Mouse (Mus musculus) megakaryocyte-erythroid progenitor cell, adult 5 weeks (primary cell): ENCODE measurements around the gene Ifi209. TPM values are rescaled to one million over a fixed set of nuclear protein-coding genes. Genes with fewer than 3 reads are reported as not detected.

Source experiments
- polyA plus RNA-seq: library from polyadenylated mRNA; stranded (reverse); fragments of >175 nt; gene quantifications from 2 replicates; pipeline ENCODE4 v1.2.3, GENCODE M21; 2012

Ifi209 gene
- polyA plus RNA-seq, result 1.7 and 5.1 TPM in 2 replicates

DNA sequence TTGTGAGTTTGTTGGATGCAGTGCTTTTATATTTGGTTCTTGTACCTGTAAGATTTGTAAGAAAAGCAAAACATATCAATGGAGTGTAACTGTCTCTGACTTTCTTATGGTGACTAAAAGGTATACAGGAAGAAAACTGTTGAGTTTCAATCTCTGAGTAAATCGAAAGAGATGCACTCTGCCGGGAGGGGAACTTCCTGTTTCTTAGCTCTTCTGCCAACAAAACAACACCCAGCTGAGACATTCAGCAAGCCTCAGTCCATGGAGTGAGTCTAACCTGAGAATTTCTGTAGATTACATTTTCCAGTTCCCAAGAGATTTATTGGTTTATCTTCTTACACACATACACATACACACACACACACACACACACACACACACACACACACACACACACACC lies at the start of gene Ifi209:
Gene Ifi209 (plus strand): TSS at position 296 of the 400 bp plus-strand sequence.

GRCm38 (mm10) chr1:173598838-173599494 lies 31.8 kb upstream of the Ifi209 start, which contains the start of gene Ifi213:
Gene Ifi213 (minus strand): TSS chr1:173599274.

DNA sequence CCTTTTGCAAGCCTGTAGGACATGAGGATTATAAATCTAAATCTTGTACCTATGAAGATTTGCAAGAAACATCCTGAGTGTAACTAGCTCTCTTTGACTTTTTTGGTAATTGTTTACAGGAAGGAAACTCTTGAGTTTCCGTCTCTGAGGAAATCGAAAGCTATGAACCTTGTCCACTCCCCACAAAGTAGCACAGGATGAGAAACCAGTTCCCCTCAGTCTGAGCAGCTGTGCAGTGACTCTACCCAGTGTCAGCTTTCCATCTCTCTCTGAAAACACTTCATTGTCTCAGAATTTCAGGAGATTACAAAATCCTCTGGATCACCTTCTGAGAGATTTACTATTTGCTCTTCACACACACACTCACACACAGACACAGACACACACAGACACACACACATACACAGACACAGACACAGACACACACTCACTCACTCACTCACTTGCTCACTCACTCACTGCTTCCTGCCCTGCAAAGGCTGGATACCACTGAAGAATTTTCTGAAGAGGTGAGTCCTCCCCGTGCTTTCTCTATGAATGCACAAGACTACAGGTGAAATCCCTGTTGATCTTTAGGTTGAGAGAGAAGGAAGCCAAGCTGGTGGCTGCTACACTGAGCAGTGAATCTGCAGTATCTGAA lies 42.9 kb downstream of the Ifi209 start, which contains the start of gene Ifi208:
Gene Ifi208 (plus strand): TSS at position 218 of the 640 bp plus-strand sequence.

Other genes starting within 250 kb of the Ifi209 start
- gene Ifi206, start 139.9 kb upstream of the Ifi209 start, polyA plus RNA-seq, result 0.03 and 1.3 TPM in 2 replicates
- gene Ifi214, start 95.0 kb upstream of the Ifi209 start, polyA plus RNA-seq, result not detected in 2 replicates
- 0.07 and 0.08 TPM in 2 replicates for gene Ifi213, start 31.6 kb upstream of the Ifi209 start, polyA plus RNA-seq
- gene Ifi208, start 42.8 kb downstream of the Ifi209 start, polyA plus RNA-seq, result 0.06 and 0.11 TPM in 2 replicates
- 0.41 TPM in 2 replicates for gene Ifi207, start 110.8 kb downstream of the Ifi209 start, polyA plus RNA-seq
- gene Ifi204, start 136.0 kb downstream of the Ifi209 start, polyA plus RNA-seq, result 0.22 TPM in 1 of 2 replicates, not detected in the other